Mouse (Mus musculus) G1E (cell line): ENCODE measurements around the gene Olfr1413. TPM values are rescaled to one million over a fixed set of nuclear protein-coding genes. Genes with fewer than 3 reads are reported as not detected.

Source experiments
- ATAC-seq: 2 replicates; pipeline ENCODE4 v1.8.0; 2016; ENCODE audit warnings: mild to moderate bottlenecking; ENCODE audit not compliant: insufficient number of reproducible peaks, poor library complexity, low FRiP score, severe bottlenecking; ENCODE audit errors: extremely low read depth
- DNase-seq: peaks from one replicate; pipeline ENCODE4 v3.0.0; 2012; ENCODE audit warnings: low spot score
- H3K27me3 ChIP-seq: 2 replicates; pipeline ENCODE4 v1.6.1; 2012; ENCODE audit warnings: mild to moderate bottlenecking, low read length, inconsistent platforms; ENCODE audit not compliant: insufficient read depth
- H3K36me3 ChIP-seq: replicated peaks from 2 replicates; pipeline ENCODE3; 2012; ENCODE audit warnings: mild to moderate bottlenecking, inconsistent platforms
- H3K4me1 ChIP-seq: 2 replicates; pipeline ENCODE4 v1.6.1; 2012; ENCODE audit warnings: low read depth, low read length, inconsistent platforms, mixed read lengths; ENCODE audit not compliant: insufficient read depth
- H3K4me3 ChIP-seq: 2 replicates; pipeline ENCODE4 v1.5.1; 2012; ENCODE audit warnings: low read depth, mild to moderate bottlenecking, inconsistent platforms, low read length, moderate library complexity, mixed read lengths
- H3K9me3 ChIP-seq: replicated peaks from 2 replicates; pipeline ENCODE4 v1.6.1; 2012; ENCODE audit warnings: inconsistent platforms
- CTCF ChIP-seq: IDR thresholded peaks from 2 replicates; pipeline ENCODE4 v1.5.1; 2012; ENCODE audit warnings: low read depth, low read length, inconsistent platforms, mixed read lengths
- GATA1 ChIP-seq: IDR thresholded peaks from 2 replicates; pipeline ENCODE4 v1.6.1; 2012; ENCODE audit warnings: borderline replicate concordance, low read length, inconsistent platforms, mixed read lengths
- GATA2 ChIP-seq: IDR thresholded peaks from 2 replicates; pipeline ENCODE4 v1.6.1; 2012; ENCODE audit warnings: low read depth, low read length, inconsistent platforms, borderline replicate concordance
- POLR2AphosphoS5 ChIP-seq: IDR thresholded peaks from 2 replicates; pipeline ENCODE4 v1.6.1; 2012; ENCODE audit warnings: low read depth, low read length, inconsistent platforms; ENCODE audit not compliant: insufficient replicate concordance
- TAL1 ChIP-seq: conservative IDR thresholded peaks from 2 replicates; pipeline ENCODE4 v1.6.1; 2012; ENCODE audit warnings: low read depth, low read length, inconsistent platforms, mixed read lengths
- polyA plus RNA-seq: library from polyadenylated mRNA; stranded (reverse); fragments of >175 nt; gene quantifications from 2 replicates; pipeline ENCODE4 v1.2.3, GENCODE M21; 2012
- total RNA-seq, 2 experiments: library from RNA; stranded (forward) in 1 of 2; stranded (reverse) in 1 of 2; fragments of 200-1000 nt in 1 of 2; fragments of >200 nt in 1 of 2; fragmentation: Nextera tagmentation in 1 of 2; gene quantifications; 2 replicates each; pipeline ENCODE4 v1.2.3; 2014 to 2017

Olfr1413 gene
- total and polyA plus RNA-seq, 3 experiments, result not detected

GRCm38 (mm10) chr1:92594111-92594510, 23.0 kb downstream of the Olfr1413 start, which contains the start of gene Olfr1411:
Gene Olfr1411 (plus strand): TSS chr1:92594411.
- no peak for DNase-seq
- Histone ChIP-seq H3K9me3 (no peaks in the 10 kb centered on the region), H3K4me1 (no peaks in the 10 kb centered on the region), H3K4me3 (no peak within 1 kb of the TSS), H3K27me3 (peaks cover 7% of the 10 kb centered on the region), H3K36me3 (no peaks in the 10 kb centered on the region)
- no peak for ATAC-seq
- no peak for TF ChIP-seq GATA1
- TF ChIP-seq POLR2AphosphoS5, result no peak
- TF ChIP-seq TAL1, result no peak
- no peak for TF ChIP-seq GATA2
- no peak for TF ChIP-seq CTCF

DNA sequence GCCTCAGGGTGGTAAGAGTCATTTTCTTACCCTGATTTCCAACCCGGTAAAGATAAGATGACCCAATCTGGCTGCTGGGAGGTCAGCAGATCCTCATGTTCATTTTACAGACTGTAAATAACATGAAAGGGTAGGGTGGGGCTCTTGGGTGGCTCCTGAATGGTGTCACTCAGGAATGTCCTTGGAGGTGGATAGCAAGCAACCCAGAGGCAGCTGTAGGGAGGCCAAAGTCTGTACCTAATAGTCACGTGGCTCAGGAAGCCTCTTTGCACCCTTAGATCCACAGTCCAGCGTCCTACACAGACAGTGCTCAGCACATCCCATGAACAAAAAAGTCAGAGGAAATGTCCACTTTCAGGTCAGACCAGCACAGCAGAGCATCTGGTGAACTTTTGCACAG, 24.9 kb downstream of the Olfr1413 start:
- TF ChIP-seq TAL1, result no peak
- TF ChIP-seq POLR2AphosphoS5, result no peak
- TF ChIP-seq CTCF, result no peak
- TF ChIP-seq GATA1, result no peak
- no peak for TF ChIP-seq GATA2
- DNase-seq, result no peak
- no peak overlapping the region for H3K4me3 ChIP-seq
- no peaks in the 10 kb centered on the region for H3K4me1 ChIP-seq
- no peak for ATAC-seq
- peaks cover 7% of the 10 kb centered on the region for H3K27me3 ChIP-seq
- no peaks in the 10 kb centered on the region for H3K36me3 ChIP-seq
- no peaks in the 10 kb centered on the region for H3K9me3 ChIP-seq

DNA sequence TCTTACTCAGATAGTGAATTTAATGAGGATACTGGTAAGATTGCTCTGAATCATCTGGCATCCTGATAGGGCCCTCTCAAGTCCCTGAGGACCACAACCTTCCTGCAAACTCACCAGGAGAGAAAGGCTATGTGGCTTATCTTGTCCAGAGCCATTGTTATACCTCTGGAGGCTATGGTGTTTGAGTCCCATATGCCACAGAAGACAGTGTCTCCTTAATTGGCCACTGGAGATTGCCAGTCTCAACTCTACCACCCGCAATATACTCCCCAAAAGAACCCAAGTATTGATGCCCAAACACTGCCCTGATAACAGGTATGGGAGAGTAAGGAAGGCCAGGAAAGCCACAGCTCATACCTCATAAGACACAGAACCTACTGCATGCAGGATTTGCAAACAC, 34.4 kb downstream of the Olfr1413 start, which contains the start of gene Olfr1410:
Gene Olfr1410, plus strand, starts transcription at position 301 of the 400 bp plus-strand sequence.
- Histone ChIP-seq H3K4me1 (no peaks in the 10 kb centered on the region), H3K36me3 (no peaks in the 10 kb centered on the region), H3K4me3 (no peak within 1 kb of the TSS), H3K9me3 (no peaks in the 10 kb centered on the region), H3K27me3 (peaks cover 3% of the 10 kb centered on the region; the same call in 1 of the 2 replicates)
- DNase-seq, result no peak
- no peak for ATAC-seq
- TF ChIP-seq GATA1 (no peak), TAL1 (no peak), POLR2AphosphoS5 (no peak), CTCF (no peak), GATA2 (no peak)

DNA sequence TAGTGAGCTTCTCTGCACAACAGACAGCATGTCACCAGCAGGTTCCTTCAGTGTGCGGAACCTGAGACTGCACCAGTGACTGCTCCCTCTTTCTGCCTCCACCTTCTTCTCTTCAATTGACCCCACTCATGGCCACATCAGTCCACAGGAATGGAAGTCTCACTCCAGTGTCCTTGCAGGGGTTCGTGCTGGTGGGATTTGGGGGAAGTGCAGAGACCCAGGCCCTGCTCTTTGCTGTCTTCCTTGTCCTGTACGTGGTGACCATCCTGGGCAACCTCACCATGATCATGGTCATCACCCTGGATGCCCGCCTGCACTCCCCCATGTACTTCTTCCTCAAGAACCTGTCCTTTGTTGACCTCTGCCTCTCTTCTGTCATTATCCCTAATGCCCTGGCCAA, 36.6 kb downstream of the Olfr1413 start:
- H3K4me3 ChIP-seq, result no peak overlapping the region
- no peaks in the 10 kb centered on the region for H3K36me3 ChIP-seq
- DNase-seq (no peak), ATAC-seq (no peak)
- TF ChIP-seq GATA1, result no peak
- H3K27me3 ChIP-seq, result peaks cover 3% of the 10 kb centered on the region; the same call in 1 of the 2 replicates
- no peaks in the 10 kb centered on the region for H3K4me1 ChIP-seq
- H3K9me3 ChIP-seq, result no peaks in the 10 kb centered on the region

GRCm38 (mm10) chr1:92611008-92611407, 39.9 kb downstream of the Olfr1413 start:
- ATAC-seq, result no peak
- H3K27me3 ChIP-seq, result peaks cover 2% of the 10 kb centered on the region; the same call in 1 of the 2 replicates
- no peaks in the 10 kb centered on the region for H3K36me3 ChIP-seq
- no peaks in the 10 kb centered on the region for H3K9me3 ChIP-seq
- TF ChIP-seq GATA1, result no peak
- TF ChIP-seq GATA2, result no peak
- TF ChIP-seq CTCF, result peak; percentile 92
- no peak for TF ChIP-seq POLR2AphosphoS5
- no peak for TF ChIP-seq TAL1
- H3K4me3 ChIP-seq, result no peak overlapping the region
- no peaks in the 10 kb centered on the region for H3K4me1 ChIP-seq
- peak; percentile 10 for DNase-seq

DNA sequence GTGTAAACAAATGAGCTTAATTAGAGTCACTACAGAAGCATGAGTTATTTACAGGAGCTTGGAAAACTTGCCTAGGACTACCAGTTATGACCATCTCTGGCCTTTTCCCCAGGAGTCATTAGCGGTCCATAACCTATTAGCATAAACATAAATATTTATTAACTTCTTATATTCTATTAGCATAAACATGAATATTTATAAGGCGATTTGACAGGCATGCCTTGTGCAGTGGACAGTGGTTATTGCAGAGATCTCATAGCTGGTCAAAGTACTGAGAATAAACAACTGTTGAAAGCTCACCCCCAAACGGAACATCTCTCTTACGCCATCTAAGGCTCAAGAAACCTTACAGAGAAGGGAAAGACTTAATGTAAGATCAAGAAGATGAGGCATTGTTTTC, 42.1 kb downstream of the Olfr1413 start:
- no peak for TF ChIP-seq CTCF
- no peak for TF ChIP-seq TAL1
- TF ChIP-seq GATA1, result no peak
- no peak for TF ChIP-seq GATA2
- TF ChIP-seq POLR2AphosphoS5, result no peak
- Histone ChIP-seq H3K4me3 (no peak overlapping the region), H3K4me1 (no peaks in the 10 kb centered on the region), H3K9me3 (no peaks in the 10 kb centered on the region), H3K36me3 (no peaks in the 10 kb centered on the region), H3K27me3 (peaks cover 9% of the 10 kb centered on the region)
- ATAC-seq, result no peak
- no peak for DNase-seq
